Mouse (Mus musculus) hindbrain, embryonic 12.5 days (tissue): Measurements from ENCODE around the gene Zscan4-ps2. TPM values are rescaled to one million over a fixed set of nuclear protein-coding genes. Genes with fewer than 3 reads are reported as not detected.
"Not testable (repeated sequence)": the region's sequence is repeated elsewhere in the genome, so short reads cannot be mapped to it uniquely, and the experiment has no call there.

ENCODE experiments used
- ATAC-seq: fragments of 200-750 bp; cut with Nextera tagmentation; 2 replicates; pipeline ENCODE4 v1.8.0; 2017; ENCODE audit warnings: moderate TSS enrichment; ENCODE audit not compliant: low FRiP score
- H3K27ac ChIP-seq: fragments of 300-500 bp; sonication (generic); 2 replicates; pipeline ENCODE4 v1.5.1; 2016; ENCODE audit warnings: mild to moderate bottlenecking
- H3K27me3 ChIP-seq: fragments of 300-500 bp; sonication (generic); 2 replicates; pipeline ENCODE4 v1.6.1; 2016; ENCODE audit warnings: mild to moderate bottlenecking
- H3K36me3 ChIP-seq: fragments of 300-500 bp; sonication (generic); 2 replicates; pipeline ENCODE4 v1.6.1; 2016; ENCODE audit warnings: mild to moderate bottlenecking
- H3K4me1 ChIP-seq: fragments of 300-500 bp; sonication (generic); 2 replicates; pipeline ENCODE4 v1.6.1; 2016
- H3K4me2 ChIP-seq: fragments of 300-500 bp; sonication (generic); replicated peaks from 2 replicates; pipeline ENCODE4 v1.6.1; 2016; ENCODE audit warnings: mild to moderate bottlenecking
- H3K4me3 ChIP-seq: fragments of 300-500 bp; sonication (generic); 2 replicates; pipeline ENCODE4 v1.5.1; 2016; ENCODE audit warnings: mild to moderate bottlenecking
- H3K9ac ChIP-seq: fragments of 300-500 bp; sonication (generic); 2 replicates; pipeline ENCODE4 v1.6.1; 2016; ENCODE audit warnings: mild to moderate bottlenecking, moderate library complexity
- H3K9me3 ChIP-seq: fragments of 300-500 bp; sonication (generic); replicated peaks from 2 replicates; pipeline ENCODE4 v1.6.1; 2016; ENCODE audit warnings: mild to moderate bottlenecking
- WGBS: fragments of 180-500 bp; shearing (Covaris S2); methylation state at CpG from one replicate; pipeline ENCODE4 v1.1.7; 2016; 5-methylcytosine and 5-hydroxymethylcytosine counted together
- polyA plus RNA-seq: library from polyadenylated mRNA; unstranded; fragments of >200 nt; fragmentation: Nextera tagmentation; extraction: Ambion mirVana; gene quantifications from 2 replicates; pipeline ENCODE4 v1.2.1, GENCODE M21; 2016

Zscan4-ps2 gene
- not detected in 2 replicates for polyA plus RNA-seq

DNA sequence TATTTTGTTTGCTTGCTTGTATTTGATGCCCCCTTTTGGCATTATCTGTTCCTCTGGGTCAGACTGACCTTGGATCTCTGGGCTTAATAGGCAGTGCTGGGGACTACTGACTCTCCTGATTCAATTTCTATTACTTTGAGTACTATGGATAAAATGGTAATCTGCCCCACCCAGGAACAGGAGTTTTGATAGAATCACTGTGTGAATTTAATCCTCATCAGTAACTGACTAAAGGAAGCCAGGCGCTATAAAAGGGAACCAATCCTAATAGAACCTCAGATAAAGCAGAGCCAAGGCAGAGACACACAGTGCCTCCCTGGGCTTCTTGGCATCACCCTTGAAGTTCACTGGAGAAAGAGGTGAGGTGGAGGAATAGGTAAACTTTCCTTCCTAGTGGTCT lies at the start of gene Zscan4-ps2:
Gene Zscan4-ps2 (plus strand): TSS at position 301 of the 400 bp plus-strand sequence.
- not testable (repeated sequence) for H3K27ac ChIP-seq, H3K4me3 ChIP-seq, H3K4me2 ChIP-seq, H3K9ac ChIP-seq, H3K27me3 ChIP-seq, ATAC-seq, H3K4me1 ChIP-seq, H3K9me3 ChIP-seq, H3K36me3 ChIP-seq
- WGBS = 80% methylated on average over 1 of the region's 1 CpGs

Other genes starting within 250 kb of the Zscan4-ps2 start
- not detected in 2 replicates for gene Zscan4e, start 203.6 kb upstream of the Zscan4-ps2 start, polyA plus RNA-seq
- gene Zscan4f, start 116.4 kb upstream of the Zscan4-ps2 start, polyA plus RNA-seq = not detected in 2 replicates
- gene Zscan4-ps3, start 95.0 kb downstream of the Zscan4-ps2 start, polyA plus RNA-seq = not detected in 2 replicates
- gene Vmn1r72, start 165.8 kb downstream of the Zscan4-ps2 start, polyA plus RNA-seq = not detected in 2 replicates
- not detected in 2 replicates for gene Vmn1r73, start 216.0 kb downstream of the Zscan4-ps2 start, polyA plus RNA-seq